Mouse (Mus musculus): ENCODE measurements at regions not wholly inside any gene's neighbourhood (a gene's known extent, or its start where the extent isn't known, plus 50 kb on each side); places are given as distances from the start of the nearest gene placed in this dataset.

- no peak for DNase-seq
Measured at GRCm38 (mm10) chrX:121533360-121533759, 863.8 kb downstream of the Nap1l3 start.

- no peak for DNase-seq
Measured at GRCm38 (mm10) chrX:121519830-121520229, 877.4 kb downstream of the Nap1l3 start.

GRCm38 (mm10) chrX:121497727-121498126 lies 899.5 kb downstream of the Nap1l3 start:
- DNase-seq = no peak

- no peak for DNase-seq
Measured at GRCm38 (mm10) chrX:121497219-121497618, 900.0 kb downstream of the Nap1l3 start.

GRCm38 (mm10) chrX:121479402-121479989 lies 917.7 kb downstream of the Nap1l3 start:
- DNase-seq = peak; percentile 3

GRCm38 (mm10) chrX:121429078-121429477 lies 968.1 kb downstream of the Nap1l3 start:
- no peak for DNase-seq
